Mouse (Mus musculus) neural tube, embryonic 11.5 days (tissue): Measurements from ENCODE around the gene Zfp68. TPM values are rescaled to one million over a fixed set of nuclear protein-coding genes. Genes with fewer than 3 reads are reported as not detected.

Experiments
- ATAC-seq: fragments of 200-750 bp; cut with Nextera tagmentation; 2 replicates; pipeline ENCODE4 v1.8.0; 2017; ENCODE audit warnings: moderate number of reproducible peaks, mild to moderate bottlenecking, moderate TSS enrichment, moderate library complexity; ENCODE audit not compliant: insufficient read depth, low FRiP score, low TSS enrichment
- DNase-seq: peaks from one replicate; pipeline ENCODE4 v3.0.0-alpha.2; 2015; ENCODE audit warnings: low spot score
- H3K27ac ChIP-seq: fragments of 300-500 bp; sonication (generic); 2 replicates; pipeline ENCODE4 v1.5.1; 2014; ENCODE audit warnings: low read depth, mild to moderate bottlenecking, low read length
- H3K27me3 ChIP-seq: fragments of 300-500 bp; sonication (generic); 2 replicates; pipeline ENCODE4 v1.6.1; 2014; ENCODE audit warnings: mild to moderate bottlenecking, low read length, mixed read lengths; ENCODE audit not compliant: control insufficient read depth, insufficient read depth
- H3K36me3 ChIP-seq: fragments of 300-500 bp; sonication (generic); 2 replicates; pipeline ENCODE4 v1.6.1; 2014; ENCODE audit warnings: mild to moderate bottlenecking, low read length, moderate library complexity, mixed read lengths; ENCODE audit not compliant: control insufficient read depth, insufficient read depth
- H3K4me1 ChIP-seq: fragments of 300-500 bp; sonication (generic); 2 replicates; pipeline ENCODE4 v1.6.1; 2014; ENCODE audit warnings: low read length, mixed read lengths; ENCODE audit not compliant: control insufficient read depth, insufficient read depth
- H3K4me2 ChIP-seq: fragments of 300-500 bp; sonication (generic); 2 replicates; pipeline ENCODE4 v1.6.1; 2014; ENCODE audit warnings: low read depth, mild to moderate bottlenecking, moderate library complexity
- H3K4me3 ChIP-seq: fragments of 300-500 bp; sonication (generic); 2 replicates; pipeline ENCODE4 v1.5.1; 2014; ENCODE audit warnings: low read depth, low read length
- H3K9ac ChIP-seq: fragments of 300-500 bp; sonication (generic); 2 replicates; pipeline ENCODE4 v1.6.1; 2014; ENCODE audit warnings: mild to moderate bottlenecking, low read length
- H3K9me3 ChIP-seq: fragments of 300-500 bp; sonication (generic); 2 replicates; pipeline ENCODE4 v1.6.1; 2016; ENCODE audit warnings: low read length; ENCODE audit not compliant: control insufficient read depth
- WGBS: fragments of 180-500 bp; shearing (Covaris S2); extraction: QIAGEN DNeasy Blood & Tissue Kit; methylation state at CpG from one replicate; pipeline ENCODE4 v1.1.7; 2014; 5-methylcytosine and 5-hydroxymethylcytosine counted together
- polyA plus RNA-seq: library from polyadenylated mRNA; unstranded; fragments of >200 nt; fragmentation: Nextera tagmentation; extraction: Ambion mirVana; gene quantifications from 2 replicates; pipeline ENCODE4 v1.2.1, GENCODE M21; 2014

Gene Zfp68
- polyA plus RNA-seq: 84.8 and 86.8 TPM in 2 replicates

DNA sequence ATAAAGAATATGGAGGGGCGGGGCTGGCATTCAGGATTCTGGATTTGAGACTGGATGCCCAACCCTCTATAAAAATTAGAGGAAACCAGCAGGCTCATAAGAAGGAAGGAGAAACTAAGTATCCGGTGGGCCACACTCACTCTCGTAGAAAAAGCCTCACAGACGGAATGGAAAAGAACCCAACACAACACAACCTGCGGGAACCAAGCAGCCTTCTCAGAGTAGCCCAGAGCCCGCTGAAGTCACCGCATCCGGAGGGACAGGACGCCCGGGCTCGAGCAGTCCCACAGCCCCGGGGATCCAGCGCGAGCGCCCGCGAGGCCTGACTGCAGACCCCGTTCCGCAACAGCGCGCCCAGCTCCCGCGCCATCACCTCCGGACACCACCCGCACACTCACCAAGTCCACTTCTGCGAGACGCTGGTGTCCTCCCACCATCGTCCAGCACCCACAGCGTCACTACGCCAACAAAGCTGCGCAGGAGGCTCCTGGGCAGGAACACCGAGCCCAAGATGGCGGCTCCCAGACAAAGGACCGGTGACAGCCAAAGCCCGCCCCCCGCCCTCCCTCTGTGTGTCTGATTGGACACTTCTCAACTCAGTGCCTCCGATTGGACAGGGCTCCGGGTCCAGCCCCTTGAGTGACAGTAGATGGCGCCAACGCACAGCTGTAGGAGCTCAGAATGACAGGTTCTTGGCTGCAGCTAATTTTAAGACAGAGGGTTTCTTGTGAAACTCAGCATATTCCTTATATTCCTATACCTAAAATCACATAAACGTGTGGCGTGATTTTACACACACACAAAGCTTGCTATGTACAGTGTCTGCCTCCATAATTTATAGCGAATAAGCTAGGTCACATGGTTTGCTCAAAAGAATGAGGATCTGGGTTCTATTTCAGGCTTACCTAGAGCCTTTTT is at the start of gene Zfp68:
TSS of gene Zfp68 (minus strand) at position 551 of the 918 bp plus-strand sequence.
- peak within 1 kb of the TSS; percentile 98 for H3K9ac ChIP-seq
- DNase-seq (peak; percentile 94), ATAC-seq (peak; percentile 97)
- H3K27ac ChIP-seq: peak within 1 kb of the TSS; percentile 94
- H3K4me3 ChIP-seq: peak within 1 kb of the TSS; percentile 88
- H3K9me3 ChIP-seq: peaks cover 9% of the 10 kb centered on the region
- H3K36me3 ChIP-seq: peaks cover 30% of the 10 kb centered on the region
- under 1% methylated on average over 43 of the region's 43 CpGs for WGBS
- no peaks in the 10 kb centered on the region for H3K27me3 ChIP-seq
- H3K4me2 ChIP-seq: peak within 1 kb of the TSS; percentile 34
- H3K4me1 ChIP-seq: peaks cover 5% of the 10 kb centered on the region; the same call in 1 of the 2 replicates

DNA sequence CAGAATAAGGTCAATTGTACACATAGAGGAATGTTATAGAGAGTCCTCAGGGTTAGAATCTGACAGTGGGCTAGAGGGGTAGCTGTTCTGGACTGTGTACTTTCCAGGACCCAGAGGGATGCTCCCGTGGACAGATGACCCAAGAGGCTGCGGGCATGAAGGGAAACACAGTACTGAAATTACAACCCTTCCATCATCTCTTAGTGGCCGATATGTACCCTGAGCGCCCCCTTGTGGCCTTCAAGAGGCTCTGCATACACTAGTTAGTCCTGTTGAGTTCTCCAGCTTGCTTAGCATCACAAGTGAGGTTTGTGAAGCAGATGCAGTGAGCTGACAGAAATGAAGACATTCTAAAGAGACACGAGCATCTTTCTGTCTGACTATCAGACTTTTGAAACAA is 39.4 kb upstream of the Zfp68 start:
- no peak overlapping the region for H3K27ac ChIP-seq
- H3K4me1 ChIP-seq: no peaks in the 10 kb centered on the region
- no peaks in the 10 kb centered on the region for H3K36me3 ChIP-seq
- peak; percentile 69 for DNase-seq
- ATAC-seq: no peak
- H3K27me3 ChIP-seq: no peaks in the 10 kb centered on the region
- H3K4me3 ChIP-seq: no peak overlapping the region
- no peak overlapping the region for H3K4me2 ChIP-seq
- no peaks in the 10 kb centered on the region for H3K9me3 ChIP-seq
- 19% methylated on average over 5 of the region's 5 CpGs for WGBS
- no peak overlapping the region for H3K9ac ChIP-seq

DNA sequence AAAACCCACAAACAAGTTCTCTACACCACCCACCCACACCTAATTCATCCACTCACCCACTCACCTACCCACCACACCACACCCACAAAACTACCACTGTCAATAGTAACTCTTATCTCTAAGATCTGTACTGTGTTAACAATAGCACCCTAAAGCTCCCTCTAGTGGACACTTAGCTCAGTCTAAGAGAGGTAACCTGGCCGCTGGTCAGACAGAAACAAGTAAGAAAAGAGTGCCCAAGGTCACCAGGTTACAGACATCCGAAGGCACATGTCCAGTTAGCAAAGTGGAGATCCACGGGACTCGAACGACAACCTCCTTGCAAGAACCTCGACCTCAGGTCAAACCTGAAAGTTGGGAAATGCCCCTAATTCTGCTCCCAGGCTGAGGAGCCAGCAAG is 38.3 kb upstream of the Zfp68 start:
- Histone ChIP-seq H3K36me3 (no peaks in the 10 kb centered on the region), H3K4me1 (no peaks in the 10 kb centered on the region), H3K9ac (no peak overlapping the region), H3K9me3 (no peaks in the 10 kb centered on the region), H3K27me3 (no peaks in the 10 kb centered on the region), H3K27ac (no peak overlapping the region), H3K4me2 (no peak overlapping the region), H3K4me3 (no peak overlapping the region)
- DNase-seq (peak; percentile 19), ATAC-seq (no peak)
- WGBS: 35% methylated on average over 6 of the region's 6 CpGs

DNA sequence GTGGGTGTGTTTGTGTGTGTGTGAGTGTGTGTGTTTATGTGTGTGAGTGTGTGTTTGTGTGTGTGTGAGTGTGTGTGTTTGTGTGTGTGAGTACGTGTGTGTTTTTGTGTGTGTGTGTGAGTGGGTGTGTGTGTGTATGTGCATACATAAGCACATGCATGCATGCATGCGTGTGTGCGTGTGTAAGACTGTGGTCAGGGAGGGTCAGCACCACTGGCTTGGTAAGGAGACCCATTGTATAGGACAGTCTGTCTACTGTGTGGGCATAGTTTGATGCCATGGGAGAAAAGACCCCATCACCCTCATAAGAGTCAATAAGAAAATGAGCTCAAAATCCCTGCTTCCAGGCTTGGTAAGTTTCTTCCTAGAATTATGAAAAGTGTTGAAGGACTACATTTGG is 37.8 kb upstream of the Zfp68 start:
- Histone ChIP-seq H3K27ac (no peak overlapping the region), H3K36me3 (no peaks in the 10 kb centered on the region), H3K4me3 (no peak overlapping the region), H3K4me1 (no peaks in the 10 kb centered on the region), H3K9ac (no peak overlapping the region), H3K27me3 (no peaks in the 10 kb centered on the region), H3K4me2 (no peak overlapping the region), H3K9me3 (no peaks in the 10 kb centered on the region)
- no peak for DNase-seq
- 91% methylated on average over 3 of the region's 3 CpGs for WGBS
- ATAC-seq: no peak

DNA sequence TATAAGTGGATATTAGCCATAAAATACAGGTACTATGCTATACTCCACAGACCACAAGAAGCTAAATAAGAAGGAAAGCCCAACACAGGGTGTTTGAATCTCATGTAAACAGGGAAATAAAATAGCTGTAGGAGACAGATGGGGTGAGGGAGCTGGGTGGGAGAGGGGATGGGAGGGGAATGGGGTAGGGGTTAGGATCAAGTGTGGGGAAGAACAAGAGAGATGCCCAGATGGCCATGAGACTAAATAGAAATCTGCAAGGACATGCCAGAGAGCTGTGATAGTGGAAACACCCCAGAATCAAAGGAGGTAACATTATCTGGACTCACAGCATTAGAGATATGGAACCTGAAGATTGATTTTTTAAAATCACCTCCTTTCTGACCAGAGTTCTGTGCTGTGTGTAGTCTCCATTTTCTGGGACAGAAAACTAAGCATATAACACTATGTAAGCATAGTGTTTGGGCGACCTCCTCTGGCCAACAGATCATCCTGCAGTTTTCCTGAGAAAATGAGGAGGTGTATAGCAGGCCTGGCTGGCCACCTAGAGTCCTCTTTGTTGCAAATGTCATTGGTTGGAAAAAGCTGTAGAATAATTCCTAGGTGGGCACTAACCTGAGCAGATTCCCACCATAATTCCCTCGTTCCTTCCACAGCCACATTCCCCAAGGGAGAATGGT is 37.1 kb upstream of the Zfp68 start:
- ATAC-seq: peak; percentile 38; the same call in 1 of the 2 replicates
- H3K27me3 ChIP-seq: no peaks in the 10 kb centered on the region
- H3K9ac ChIP-seq: no peak overlapping the region
- no peaks in the 10 kb centered on the region for H3K36me3 ChIP-seq
- no peak overlapping the region for H3K4me3 ChIP-seq
- no peak overlapping the region for H3K27ac ChIP-seq
- no peaks in the 10 kb centered on the region for H3K4me1 ChIP-seq
- H3K4me2 ChIP-seq: no peak overlapping the region
- 24% methylated on average over 2 of the region's 2 CpGs for whole genome bisulfite sequencing
- DNase-seq: peak; percentile 42
- no peaks in the 10 kb centered on the region for H3K9me3 ChIP-seq

DNA sequence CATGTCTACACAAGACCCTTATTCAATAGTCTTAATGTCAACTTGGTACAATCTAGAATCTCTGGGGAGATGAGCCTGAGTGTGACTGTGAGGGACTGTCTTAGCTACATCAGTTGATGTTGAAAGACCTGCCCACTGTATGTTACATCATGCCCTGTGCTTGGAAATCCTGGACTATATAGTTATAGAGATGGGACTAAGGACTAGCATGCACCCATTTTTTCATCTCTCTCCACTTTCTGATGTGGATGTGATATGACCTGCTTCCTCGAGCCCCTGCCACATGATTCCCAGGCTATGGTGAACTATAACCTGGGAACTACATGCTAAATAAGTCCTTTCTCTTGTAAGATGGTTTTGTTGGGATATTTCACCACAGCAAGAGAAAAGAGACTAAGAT is 33.4 kb upstream of the Zfp68 start:
- Histone ChIP-seq H3K4me3 (no peak overlapping the region), H3K27ac (no peak overlapping the region), H3K4me1 (no peaks in the 10 kb centered on the region), H3K4me2 (no peak overlapping the region), H3K9ac (no peak overlapping the region), H3K36me3 (no peaks in the 10 kb centered on the region), H3K27me3 (no peaks in the 10 kb centered on the region), H3K9me3 (no peaks in the 10 kb centered on the region)
- DNase-seq: no peak
- 87% methylated on average over 1 of the region's 1 CpGs for WGBS
- no peak for ATAC-seq

DNA sequence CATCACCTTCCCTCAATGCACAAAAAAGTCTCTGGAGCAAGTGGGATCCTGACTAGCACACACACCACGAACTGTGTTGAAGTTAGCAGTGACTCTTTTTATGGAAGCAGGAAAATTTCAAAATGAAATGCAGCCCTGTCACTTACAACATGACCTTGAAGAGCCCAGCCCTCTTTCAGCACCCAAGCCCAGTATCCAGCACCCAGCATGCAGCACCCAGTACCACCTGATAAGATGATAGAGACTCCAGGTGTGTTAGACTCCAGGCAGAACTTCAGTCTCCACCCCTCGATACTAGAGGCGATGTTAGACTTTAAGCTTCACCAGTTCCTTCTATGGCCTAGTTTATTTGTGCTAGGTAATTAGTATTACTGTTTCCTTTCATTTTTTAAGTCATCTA is 22.2 kb upstream of the Zfp68 start:
- Histone ChIP-seq H3K4me1 (no peaks in the 10 kb centered on the region), H3K4me3 (no peak overlapping the region), H3K27me3 (no peaks in the 10 kb centered on the region), H3K9me3 (no peaks in the 10 kb centered on the region), H3K4me2 (no peak overlapping the region), H3K27ac (no peak overlapping the region), H3K36me3 (peaks cover 6% of the 10 kb centered on the region), H3K9ac (no peak overlapping the region)
- WGBS: 93% methylated on average over 3 of the region's 3 CpGs
- no peak for ATAC-seq
- no peak for DNase-seq

DNA sequence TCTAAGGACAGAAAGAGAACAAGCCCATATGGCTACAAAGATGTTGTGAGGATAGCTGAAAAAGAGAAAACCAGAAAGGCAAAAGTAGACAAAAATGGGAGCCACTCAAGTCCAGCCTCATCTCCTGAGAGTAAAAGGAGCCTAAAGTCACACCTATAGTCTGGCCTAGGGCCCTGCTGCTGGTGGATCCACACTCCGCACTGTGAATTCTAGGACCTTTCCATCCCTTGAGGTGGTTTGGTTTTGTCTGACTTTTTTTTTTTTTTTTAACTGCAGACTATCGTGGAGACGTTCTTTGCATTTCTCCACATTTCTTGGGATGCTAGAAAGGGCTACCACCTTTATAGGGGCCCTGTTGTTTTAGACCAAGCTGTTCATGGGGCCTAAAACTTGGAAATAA is 21.5 kb upstream of the Zfp68 start:
- no peak overlapping the region for H3K27ac ChIP-seq
- no peak for ATAC-seq

More for the DNA sequence above, 21.5 kb upstream of the Zfp68 start:
- H3K27me3 ChIP-seq: no peaks in the 10 kb centered on the region
- no peak for DNase-seq
- H3K9ac ChIP-seq: no peak overlapping the region
- H3K36me3 ChIP-seq: peaks cover 4% of the 10 kb centered on the region
- H3K4me3 ChIP-seq: no peak overlapping the region
- no peaks in the 10 kb centered on the region for H3K9me3 ChIP-seq
- H3K4me1 ChIP-seq: no peaks in the 10 kb centered on the region
- no peak overlapping the region for H3K4me2 ChIP-seq
- 91% methylated on average over 3 of the region's 3 CpGs for WGBS
